Mouse (Mus musculus): ENCODE data around the gene Slc4a1ap. TPM values are rescaled to one million over a fixed set of nuclear protein-coding genes. Genes with fewer than 3 reads are reported as not detected.
A peak's percentile ranks its signal among the peaks of the same experiment; 100 is the strongest.

Slc4a1ap gene
- total RNA-seq, 2 experiments from 2014 or later = 47.1 to 50.7 TPM

DNA sequence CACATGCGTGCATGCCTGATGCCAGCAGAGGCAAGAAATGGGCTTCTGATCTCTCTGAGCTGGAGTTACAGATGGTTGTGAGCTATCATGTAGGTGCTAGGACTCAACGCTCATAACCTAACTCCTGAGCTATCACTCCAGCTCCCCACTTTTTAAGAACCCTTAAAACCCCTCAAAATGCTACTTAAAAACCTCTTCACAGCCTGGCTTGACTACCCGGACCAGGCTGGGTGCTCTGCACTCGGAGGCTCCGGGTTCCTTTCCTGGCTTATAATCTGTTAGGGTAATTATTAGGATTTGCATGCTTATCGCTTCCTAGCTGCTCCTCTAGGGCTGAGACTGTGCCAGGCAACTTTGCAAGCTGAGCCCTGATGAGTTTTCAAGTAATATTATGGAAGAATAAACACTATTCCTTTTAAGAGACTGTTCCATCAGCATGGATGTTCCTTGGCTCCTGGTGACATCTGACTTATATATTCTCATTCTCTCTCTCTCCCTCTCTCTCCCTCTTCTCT is 70.7 kb downstream of the Slc4a1ap start:
- DNase-seq (ENCODE audit: low spot score in 2 of 2) = no peak
- intact Hi-C loops (cut with DNase I) = loop anchor here (5.0 to 10.0 kb wide), 2 partner anchors 100 to 537 kb away; partner anchors contain the start of genes Babam2, Fosl2 and Rbks

DNA sequence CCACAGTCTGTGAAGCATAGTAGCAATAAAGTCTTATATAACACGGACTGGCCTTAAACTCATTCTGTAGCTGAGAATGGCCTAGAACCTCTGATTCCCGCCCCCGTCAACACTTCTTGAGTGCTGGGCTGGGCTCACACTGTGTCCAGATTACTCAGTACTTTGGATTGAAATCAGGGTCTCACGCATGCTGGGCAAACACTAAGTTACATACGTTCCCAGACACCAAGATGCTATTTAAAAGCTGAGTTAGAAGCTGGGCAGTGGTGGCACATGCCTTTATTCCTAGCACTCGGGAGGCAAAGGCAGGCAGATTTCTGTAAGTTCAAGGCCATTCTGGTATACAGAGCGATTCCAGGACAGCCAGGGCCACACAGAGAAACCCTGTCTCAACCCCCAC is 71.3 kb downstream of the Slc4a1ap start:
- intact Hi-C loops (cut with DNase I) = loop anchor here (5.0 to 10.0 kb wide), 2 partner anchors 99 to 537 kb away; partner anchors contain the start of genes Babam2, Fosl2 and Rbks

DNA sequence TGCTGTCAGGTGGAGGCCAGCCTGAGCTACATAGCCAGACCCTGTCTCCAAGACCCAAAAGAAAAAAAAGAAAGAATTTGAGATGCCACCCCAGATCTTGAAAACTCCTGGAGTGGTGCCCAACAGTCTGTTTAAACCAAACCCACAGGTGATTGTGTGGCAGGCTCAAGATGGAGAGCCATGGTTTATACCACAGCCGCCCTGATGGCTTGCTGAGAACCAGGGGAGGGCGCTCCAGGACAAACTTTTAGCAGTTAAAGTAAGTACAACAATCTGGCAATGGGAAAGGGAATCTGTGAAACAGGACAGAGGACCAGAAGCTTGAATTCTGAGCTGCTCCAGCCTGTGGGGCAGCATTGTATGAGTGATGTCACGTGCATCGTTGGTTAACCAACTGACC is 71.8 kb downstream of the Slc4a1ap start:
- DNase-seq (ENCODE audit: low spot score in 2 of 2) = peak in 1 of 2 experiments; percentile 34
- intact Hi-C loops (cut with DNase I) = loop anchor here (5.0 to 10.0 kb wide), 2 partner anchors 99 to 536 kb away; partner anchors contain the start of genes Babam2, Fosl2 and Rbks

More for the DNA sequence above, 71.3 kb downstream of the Slc4a1ap start:
- no peak for DNase-seq (ENCODE audit: low spot score in 2 of 2)

DNA sequence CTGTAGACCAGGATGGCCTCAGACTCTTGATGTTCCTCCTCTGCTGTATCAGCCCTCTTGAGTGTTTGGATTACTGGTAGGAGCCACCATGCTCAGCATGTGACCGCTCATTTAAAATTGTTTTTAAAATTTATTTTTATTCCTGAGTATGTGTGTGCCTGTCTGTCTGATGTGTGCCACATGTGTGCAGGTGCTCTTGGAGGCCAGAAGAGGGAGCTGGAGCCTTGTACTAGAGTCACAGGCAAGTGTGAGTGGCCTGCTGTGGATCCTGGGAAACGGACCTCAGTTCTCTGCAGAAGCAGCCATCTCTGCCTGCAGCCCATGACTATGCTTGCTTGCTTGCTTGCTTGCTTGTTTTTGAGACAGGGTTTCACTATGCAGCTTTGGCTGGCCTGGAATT is 72.4 kb downstream of the Slc4a1ap start:
- intact Hi-C loops (cut with DNase I) = loop anchor here (5.0 to 10.0 kb wide), 2 partner anchors 98 to 536 kb away; partner anchors contain the start of genes Babam2, Fosl2 and Rbks
- DNase-seq (ENCODE audit: low spot score in 2 of 2) = no peak

DNA sequence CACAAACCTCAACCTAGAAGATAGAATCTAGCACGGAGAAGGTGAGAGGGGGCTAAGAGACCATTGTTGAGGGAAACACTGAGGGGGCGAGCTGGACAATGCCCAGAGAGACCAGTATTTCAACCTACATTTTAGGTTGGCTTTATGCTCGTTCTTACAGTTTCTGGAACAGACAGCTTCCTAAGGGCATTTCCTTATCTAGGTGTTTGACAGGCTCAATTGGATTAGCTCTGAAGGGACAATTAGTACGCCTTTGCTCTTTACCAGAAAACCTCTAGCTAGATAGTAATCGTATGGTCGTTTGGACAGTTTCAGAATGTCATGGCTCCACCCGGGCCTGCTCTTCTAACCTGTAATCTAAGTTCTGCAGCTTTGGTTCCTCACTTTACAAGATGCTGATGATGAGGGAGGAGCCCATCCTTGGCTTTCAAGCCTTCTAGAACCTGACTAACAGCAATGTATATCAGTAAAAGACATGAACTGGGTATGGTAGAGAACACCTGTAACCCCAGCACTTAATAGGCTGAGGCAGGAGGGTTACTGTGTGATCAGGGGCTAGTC is 74.4 kb downstream of the Slc4a1ap start:
- DNase-seq (ENCODE audit: low spot score in 2 of 2) = no peak
- intact Hi-C loops (cut with DNase I) = no loop called here

DNA sequence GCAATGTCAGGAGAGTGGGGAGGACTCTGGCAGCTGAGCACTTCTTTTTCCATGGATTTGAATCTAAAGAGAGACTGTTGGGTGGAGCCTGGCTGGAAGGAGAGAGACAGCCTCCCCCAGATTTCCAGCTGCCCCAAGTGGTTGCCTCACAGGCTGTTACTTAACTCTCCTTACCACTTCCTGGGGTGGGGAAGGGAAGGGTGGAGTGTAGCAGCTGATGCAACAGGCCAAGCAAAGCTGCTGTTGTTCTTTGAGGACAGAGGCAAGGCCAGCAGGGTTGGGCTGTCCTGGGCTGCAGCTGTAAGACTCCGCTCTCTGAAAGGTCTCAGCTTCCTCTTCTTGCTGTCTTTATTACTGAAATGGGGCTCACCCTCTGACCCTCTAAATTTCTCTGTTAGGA is 75.6 kb downstream of the Slc4a1ap start:
- peak; percentile 43 to 62 for DNase-seq (ENCODE audit: low spot score in 2 of 2)
- intact Hi-C loops (cut with DNase I) = no loop called here

DNA sequence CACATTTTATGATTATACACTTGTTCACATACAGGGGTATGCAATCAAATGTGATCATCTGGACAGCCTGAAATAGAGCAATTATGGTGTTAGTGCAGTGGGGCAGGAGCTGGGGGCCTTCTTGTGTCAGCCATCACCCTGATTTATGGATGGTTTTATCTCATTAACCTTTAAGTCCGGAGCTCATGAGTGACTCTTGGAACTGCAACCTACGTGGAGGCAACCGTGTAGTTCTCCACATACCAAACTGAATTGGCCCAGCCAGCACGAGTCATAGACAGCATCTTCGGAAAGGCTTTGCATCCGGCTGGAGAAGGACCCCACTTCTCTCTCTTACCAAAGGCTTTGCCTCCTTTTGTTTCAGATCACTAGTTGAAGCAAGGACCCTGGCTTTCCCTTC is 77.0 kb downstream of the Slc4a1ap start:
- no peak for DNase-seq (ENCODE audit: low spot score in 2 of 2)
- intact Hi-C loops (cut with DNase I) = no loop called here

DNA sequence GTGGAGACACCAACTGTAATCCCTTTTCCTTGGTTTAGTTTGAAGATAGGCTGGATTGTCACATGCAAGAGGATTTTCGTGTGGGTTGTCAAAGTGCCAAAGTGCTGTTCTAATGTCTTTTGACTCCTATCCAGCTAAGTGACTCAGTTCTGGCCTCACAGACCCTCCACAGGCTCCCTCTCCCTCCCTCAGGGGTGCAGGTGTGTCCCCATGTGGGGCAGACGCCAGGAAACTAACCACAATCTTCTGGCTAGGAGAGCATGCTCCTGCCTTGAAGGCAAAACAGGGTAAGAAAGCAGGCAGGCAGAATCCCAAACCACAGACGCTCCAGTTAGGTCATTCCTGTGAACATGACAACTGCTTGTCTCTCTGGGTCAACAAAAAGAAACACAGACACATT is 79.4 kb downstream of the Slc4a1ap start:
- no peak for DNase-seq (ENCODE audit: low spot score in 2 of 2)
- intact Hi-C loops (cut with DNase I) = no loop called here

Other genes with a start within 250 kb of the Slc4a1ap start
- gene Ift172, start 235.9 kb upstream of the Slc4a1ap start, total RNA-seq (2021) = 10 to 100 TPM; 82.8 to 93.9 TPM
- gene Fndc4, start 230.9 kb upstream of the Slc4a1ap start, total RNA-seq (2021) = 100 to 1,000 TPM; 124 to 147 TPM
- under 1 TPM; 0.11 to 0.30 TPM for gene Gckr, start 229.6 kb upstream of the Slc4a1ap start, total RNA-seq (2021)
- 10 to 100 TPM; 46.1 to 49.1 TPM for gene Zfp512, start 74.6 kb upstream of the Slc4a1ap start, total RNA-seq (2021)
- gene 4930548H24Rik, start 41.3 kb upstream of the Slc4a1ap start, total RNA-seq (2021) = not detected
- gene Gpn1, start 32.3 kb upstream of the Slc4a1ap start, total RNA-seq (2021) = 10 to 100 TPM; 31.9 to 32.6 TPM
- gene Supt7l, start 812 bp downstream of the Slc4a1ap start, total RNA-seq (2021) = 10 to 100 TPM; 16.9 to 17.1 TPM
- 100 to 1,000 TPM; 113 to 114 TPM for gene Mrpl33, start 69.9 kb downstream of the Slc4a1ap start, total RNA-seq (2021)
- 1 to 10 TPM; 2.5 to 4.0 TPM for gene Rbks, start 170.6 kb downstream of the Slc4a1ap start, total RNA-seq (2021)
- gene Babam2, start 170.7 kb downstream of the Slc4a1ap start, total RNA-seq (2021) = 10 to 100 TPM; 41.3 to 44.5 TPM